Mouse (Mus musculus) heart, adult 2 months (tissue): ENCODE measurements around the gene Olfr1425.

Experiments used
- CTCF ChIP-seq: fragments of 200-600 bp; IDR thresholded peaks from 2 replicates; pipeline ENCODE4 v1.8.1; 2022; ENCODE audit warnings: antibody characterized with exemption, mild to moderate bottlenecking, moderate library complexity
- EP300 ChIP-seq: fragments of 200-500 bp; IDR thresholded peaks from 2 replicates; pipeline ENCODE4 v1.6.1; 2011; ENCODE audit warnings: low read depth, low read length, control low read depth; ENCODE audit not compliant: insufficient read depth

DNA sequence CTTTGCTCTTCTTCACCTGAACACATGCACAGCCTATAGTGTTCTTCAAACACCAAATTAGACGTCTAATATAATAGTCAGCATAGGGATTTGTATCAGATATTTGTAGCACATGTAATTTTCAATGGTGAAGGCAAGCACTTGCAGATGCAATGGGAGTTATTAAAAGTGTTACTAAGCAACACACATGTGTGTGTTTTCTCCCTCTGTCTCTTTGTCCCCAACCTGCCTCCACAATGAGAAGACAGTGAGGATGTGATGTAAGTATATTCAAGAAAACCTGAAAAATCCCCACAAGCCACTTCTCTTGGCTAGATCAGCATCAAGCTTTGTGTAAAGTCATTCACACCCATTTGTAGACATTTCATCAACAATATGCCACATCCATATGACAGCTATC is 38.3 kb upstream of the Olfr1425 start, which contains the start of gene Olfr1428:
- TF ChIP-seq EP300 (no peak), CTCF (no peak)
